Mouse (Mus musculus): ENCODE results near the gene Tecr.
A peak's percentile ranks its signal among the peaks of the same experiment; 100 is the strongest.

DNA sequence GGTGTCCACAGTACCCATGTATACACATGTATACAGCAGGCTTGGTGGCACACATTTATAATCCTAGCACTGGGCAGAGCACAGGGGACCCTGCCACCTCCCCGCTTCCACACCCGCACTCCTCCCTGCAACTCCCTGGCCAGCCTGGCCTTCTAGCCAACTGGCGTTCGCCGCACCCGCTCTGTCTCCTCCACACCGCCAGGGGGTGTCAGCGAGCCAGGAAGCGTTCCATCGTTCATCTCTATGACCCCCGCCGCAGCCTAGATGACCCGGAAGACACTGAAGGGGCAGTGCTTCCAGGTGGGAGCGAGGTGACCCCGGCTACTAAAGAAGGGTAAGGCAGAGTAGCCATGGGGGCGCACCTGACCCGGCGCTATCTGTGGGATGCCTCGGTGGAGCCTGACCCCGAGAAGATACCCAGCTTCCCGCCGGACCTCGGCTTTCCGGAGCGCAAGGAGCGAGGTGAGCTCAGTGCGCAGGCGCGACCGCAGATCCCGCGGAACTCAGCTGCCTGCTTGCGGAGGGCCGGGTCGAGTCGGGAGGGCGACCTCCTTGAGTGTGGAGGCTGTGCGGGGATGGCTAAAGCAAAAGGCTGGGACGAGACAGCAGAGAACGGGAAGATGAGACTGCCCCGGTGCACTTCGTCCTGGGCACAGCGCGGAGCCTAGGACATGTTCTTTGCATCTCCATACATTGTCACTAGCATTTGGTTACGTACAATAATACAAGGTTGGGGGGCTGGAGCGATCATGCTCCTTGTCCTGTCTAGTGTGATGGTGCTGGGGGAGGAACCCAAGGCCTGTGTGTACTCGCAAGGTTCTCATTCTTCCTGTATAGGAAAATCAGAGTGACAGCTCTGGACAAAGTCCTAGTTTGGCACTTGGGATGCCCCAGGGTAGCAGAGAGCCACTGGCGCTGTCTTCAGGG, 41.0 kb downstream of the Tecr start, which contains the start of gene Ndufb7:
- TF ChIP-seq CTCF (IDR thresholded peaks at IDR 0.05; ENCODE audit: low read depth, low read length) (peak; percentile 60), POLR2A (IDR thresholded peaks at IDR 0.05; ENCODE audit: borderline replicate concordance, low read depth, low read length) (no peak)
